Mouse (Mus musculus) thymus, adult 2 months (tissue): Measurements from ENCODE around the gene Mpp3.

Experiments
- CTCF ChIP-seq: fragments of 200-500 bp; IDR thresholded peaks from 2 replicates; pipeline ENCODE4 v1.5.1; 2012; ENCODE audit warnings: mild to moderate bottlenecking, control low read depth, low read length, moderate library complexity, borderline replicate concordance; ENCODE audit not compliant: control insufficient read depth, poor library complexity, insufficient read depth; ENCODE audit errors: extremely low read depth
- POLR2A ChIP-seq: fragments of 200-500 bp; IDR thresholded peaks from 2 replicates; pipeline ENCODE4 v1.6.1; 2012; ENCODE audit warnings: mild to moderate bottlenecking, low read length, control low read depth, moderate library complexity; ENCODE audit not compliant: control insufficient read depth, poor library complexity, insufficient read depth; ENCODE audit errors: extremely low read depth

- no peak for TF ChIP-seq POLR2A
- TF ChIP-seq CTCF: no peak
Measured at GRCm38 (mm10) chr11:102024084-102024758, 4.0 kb downstream of the Mpp3 start.
